Mouse (Mus musculus): ENCODE measurements around the gene Tbkbp1.
A peak's percentile ranks its signal among the peaks of the same experiment; 100 is the strongest.

Gene Tbkbp1

DNA sequence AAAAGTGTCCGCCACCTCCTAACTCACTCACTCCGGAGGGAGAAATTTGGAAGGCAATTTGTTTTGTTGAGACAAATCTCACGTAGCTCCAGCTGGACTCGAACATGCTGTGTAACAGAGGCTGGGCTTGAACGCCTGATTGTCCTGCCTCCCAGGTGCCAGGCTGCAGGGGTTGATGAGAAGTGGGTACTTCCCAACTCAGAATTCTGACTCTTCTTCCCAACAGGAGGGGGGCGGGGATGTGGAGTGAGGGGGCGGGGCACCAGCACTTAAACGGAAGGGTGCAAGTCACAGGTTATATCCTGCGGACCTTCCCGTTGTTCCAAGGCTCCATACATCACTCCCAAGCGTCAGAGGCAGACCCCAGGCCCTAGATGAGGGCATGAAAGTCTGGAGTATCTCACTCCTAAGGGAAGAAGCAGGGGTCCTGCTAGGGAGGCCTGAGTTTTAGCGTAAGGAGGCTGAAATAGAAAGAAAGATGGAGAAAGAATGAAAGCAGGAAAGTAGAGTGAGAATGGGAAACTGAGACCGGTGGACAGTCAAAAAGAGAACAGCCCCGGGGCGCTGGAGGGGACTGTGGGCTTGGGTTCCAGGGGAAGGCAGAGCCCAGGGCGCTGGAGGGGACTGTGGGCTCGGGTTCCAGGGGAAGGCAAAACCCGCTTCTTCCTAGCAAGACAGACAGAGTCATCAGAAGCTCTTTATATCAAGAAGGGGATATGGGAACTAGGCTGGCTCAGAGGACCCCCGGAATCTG lies 23.6 kb downstream of the Tbkbp1 start:
- no peak for DNase-seq (ENCODE audit: low read depth, low spot score)

DNA sequence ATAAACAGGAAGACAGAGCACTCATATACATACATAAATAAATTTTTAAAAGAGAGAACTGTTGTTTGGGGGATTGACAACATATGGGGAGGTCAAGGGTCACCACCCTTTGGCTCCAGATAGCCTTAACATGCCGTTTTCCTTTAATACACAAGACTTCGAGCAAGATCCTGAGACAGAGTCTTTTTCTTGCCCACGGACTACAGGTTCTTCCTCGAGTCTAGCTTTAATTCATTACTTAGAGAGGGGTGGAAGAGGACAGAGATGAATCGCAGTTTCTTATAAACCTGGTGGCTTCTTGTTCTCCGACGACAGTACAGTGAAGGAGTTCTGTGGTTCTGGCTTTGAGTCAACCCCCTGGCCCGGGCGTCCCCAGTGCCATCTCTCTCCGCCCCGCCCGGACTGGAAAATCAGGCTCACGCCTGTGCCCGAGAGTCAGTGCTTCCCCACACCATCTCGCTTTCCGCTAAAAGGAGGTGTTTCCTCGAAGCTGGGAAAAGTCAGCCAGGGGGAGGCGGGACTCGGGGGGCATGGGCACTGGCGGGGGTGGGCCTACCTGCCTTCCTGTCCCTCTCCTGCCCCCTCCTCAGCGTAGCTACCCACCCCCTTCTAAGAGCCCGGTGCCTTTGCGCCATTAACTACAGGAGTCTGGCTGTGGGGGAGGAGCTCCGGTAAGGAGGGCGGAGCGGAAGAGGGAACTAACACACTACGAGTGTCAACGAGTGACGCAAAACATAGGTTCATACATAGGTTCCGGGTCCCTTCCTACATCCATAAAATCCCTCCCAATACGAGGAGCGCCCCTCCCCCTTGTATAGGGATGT lies 24.4 kb downstream of the Tbkbp1 start:
- DNase-seq (ENCODE audit: low read depth, low spot score): peak; percentile 91

DNA sequence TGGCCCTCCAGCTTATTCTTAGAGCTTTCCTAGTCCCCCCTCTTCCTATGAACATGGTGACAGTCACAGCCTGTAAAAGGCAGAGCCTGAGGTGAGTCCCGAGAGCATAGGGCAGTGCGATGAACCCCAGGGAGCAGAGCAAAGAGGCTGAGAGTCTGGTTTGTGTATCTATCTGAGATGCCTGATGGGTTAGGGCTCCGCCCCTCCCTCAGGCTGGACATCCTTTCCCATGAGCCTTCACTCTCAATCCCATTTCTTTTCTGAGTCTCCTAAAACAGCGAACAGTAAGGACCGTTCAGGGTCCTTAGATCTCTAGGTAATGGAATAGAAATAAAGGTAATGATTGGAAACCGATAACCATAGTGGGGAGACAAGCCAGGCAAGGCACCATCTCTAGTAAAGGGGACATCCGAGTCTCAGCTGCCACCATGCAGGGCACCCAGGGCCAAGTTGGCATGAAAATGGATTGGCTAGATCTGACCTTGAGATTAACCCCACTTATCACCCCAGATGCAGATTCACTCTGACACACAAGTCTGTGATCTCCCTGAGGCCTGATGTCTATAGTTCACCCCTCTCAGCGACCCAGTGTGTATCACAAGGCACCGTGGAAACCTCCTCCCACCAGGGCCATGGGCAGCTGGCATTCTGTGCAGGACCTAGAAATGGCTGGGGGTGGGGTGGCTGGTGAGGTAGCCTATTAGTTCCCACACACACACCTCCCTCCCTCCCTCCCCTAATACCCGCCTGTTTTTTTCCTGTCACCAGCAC lies 26.8 kb downstream of the Tbkbp1 start:
- DNase-seq (ENCODE audit: low read depth, low spot score): no peak

DNA sequence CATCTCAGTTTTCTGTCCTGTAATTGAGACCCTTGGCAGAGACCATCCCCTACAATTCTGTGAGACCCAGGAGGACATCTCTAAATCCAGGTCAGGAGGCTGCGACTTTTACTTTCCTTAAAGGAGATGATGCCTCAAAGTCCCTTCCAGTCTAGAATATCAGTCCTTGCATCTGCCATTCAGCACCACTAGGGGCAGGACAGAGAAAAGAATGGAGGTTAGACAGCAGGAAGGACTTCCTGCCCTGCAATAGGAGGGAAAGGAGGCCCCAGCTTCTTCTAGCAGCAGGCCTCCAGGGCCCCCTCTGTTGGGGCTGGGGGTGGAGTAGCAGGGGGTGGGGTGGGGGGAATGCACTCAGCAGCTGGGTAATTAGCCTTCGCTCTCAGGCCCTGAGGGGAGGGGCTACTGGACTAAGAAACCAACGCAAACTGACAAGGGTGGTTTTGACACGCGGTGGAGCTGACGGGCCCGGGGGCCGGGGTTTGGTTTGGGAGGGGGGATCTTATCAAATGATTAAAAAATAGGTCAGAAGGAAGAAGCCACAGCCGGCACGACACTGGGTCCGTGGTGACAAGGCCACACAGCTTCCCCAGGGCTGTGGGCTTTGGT lies 27.9 kb downstream of the Tbkbp1 start:
- DNase-seq (ENCODE audit: low read depth, low spot score): peak; percentile 50

DNA sequence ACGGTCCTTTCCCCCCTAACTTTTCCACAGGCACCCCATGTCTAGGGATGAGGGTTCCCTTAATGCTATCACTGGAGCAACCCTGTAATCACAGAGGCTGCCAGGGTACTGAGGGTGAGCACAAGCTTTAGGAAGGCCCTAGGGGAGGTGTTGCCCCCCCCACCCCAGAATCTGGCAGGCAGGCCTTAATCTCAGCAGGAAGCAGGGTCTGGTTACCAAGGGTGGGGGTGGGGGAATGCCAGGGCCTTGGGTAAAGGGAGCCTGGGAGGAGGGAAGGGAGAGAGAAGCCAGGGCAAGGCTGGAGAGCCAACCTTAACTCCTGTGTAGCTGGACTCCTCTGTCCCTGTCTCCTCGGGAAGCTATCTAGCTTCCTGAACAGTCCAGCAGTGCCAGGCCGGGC lies 30.7 kb downstream of the Tbkbp1 start:
- DNase-seq (ENCODE audit: low read depth, low spot score): no peak

DNA sequence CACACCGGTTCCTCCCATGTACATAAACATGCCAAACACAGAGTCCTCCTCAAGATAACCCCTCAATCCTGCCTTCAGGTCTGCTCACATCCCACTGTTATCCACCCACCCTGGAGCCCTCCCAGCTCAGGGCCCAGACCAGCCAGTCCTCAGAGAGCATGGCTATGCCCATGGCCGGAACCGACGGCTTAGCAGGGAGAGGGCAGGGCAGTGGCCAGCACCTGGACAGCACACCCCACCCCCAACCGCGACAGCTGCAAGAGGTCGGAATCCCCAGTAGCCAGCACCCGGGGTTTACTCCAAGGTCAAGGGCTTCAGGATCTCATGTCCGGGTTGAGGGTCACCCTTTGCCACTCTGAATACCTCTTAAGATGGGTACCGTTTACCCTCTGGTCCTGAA lies 31.1 kb downstream of the Tbkbp1 start:
- DNase-seq (ENCODE audit: low read depth, low spot score): no peak

DNA sequence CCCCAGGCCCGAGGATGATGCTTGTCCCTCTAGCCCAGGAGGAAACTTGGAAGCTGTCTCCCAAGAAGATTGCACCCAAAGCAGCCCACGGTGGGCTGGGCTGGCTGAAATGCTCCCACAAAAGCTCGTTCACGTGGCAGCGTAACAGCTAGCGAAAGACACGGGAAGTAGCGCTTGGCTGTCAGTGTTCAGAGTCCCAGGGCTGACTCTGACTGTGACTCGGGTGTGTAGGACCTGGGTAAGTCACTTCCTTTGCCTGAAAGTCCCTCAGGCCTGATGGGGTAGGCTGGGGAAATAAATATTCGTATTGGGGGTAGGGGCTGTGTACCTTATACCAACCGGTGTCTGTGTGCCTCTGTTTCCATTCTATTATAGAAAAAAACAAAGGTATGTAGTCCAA lies 35.5 kb downstream of the Tbkbp1 start:
- DNase-seq (ENCODE audit: low read depth, low spot score): peak; percentile 64

DNA sequence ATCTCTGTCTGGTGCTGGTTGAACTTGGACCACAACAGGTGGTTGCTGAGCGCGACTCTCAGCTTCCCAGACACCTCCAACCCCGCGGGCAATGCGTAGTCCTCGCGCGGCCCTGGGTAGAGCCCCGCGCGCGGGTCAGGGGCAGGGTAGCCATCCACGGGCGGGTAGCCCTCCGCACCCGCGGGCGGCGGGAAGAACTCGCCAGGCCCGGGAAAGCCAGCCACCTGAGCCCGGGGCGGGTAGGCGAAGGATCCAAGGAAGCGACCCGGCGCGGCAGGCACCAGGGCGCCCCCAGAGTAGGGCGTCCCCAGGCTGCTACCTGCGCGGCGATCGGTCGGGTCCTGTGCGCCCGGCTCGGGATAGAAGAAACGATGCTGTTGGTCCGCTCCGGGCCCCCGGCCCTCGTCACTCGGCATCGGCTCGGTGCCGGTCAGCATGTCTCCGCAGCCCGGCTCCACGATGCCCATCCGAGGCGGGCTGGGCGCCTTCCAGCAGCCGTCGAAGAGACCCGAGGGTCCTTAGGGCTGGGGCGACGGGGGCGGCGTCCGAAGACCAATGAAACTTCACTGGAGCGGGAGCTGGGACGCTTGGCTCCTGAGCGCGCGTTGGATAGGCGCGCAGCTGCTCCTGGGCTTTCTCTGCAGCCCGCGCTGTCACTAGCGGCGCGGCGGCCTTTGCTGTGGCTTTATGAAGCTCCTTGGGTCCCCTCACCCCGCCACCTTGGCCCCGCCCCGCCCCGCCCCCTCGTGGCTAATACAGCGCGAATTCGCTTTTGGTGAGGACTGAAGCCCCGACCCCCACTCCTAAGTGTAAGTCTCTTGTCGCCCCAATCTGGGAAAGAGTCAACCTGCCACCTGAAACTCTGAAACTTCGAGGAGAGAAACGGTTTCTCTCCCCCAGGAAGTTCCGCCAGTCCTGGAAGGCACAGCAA lies 36.4 kb downstream of the Tbkbp1 start, which contains the start of gene Tbx21:
TSS of gene Tbx21 (minus strand) at position 661 of the 931 bp plus-strand sequence.
- peak; percentile 71 for DNase-seq (ENCODE audit: low read depth, low spot score)

DNA sequence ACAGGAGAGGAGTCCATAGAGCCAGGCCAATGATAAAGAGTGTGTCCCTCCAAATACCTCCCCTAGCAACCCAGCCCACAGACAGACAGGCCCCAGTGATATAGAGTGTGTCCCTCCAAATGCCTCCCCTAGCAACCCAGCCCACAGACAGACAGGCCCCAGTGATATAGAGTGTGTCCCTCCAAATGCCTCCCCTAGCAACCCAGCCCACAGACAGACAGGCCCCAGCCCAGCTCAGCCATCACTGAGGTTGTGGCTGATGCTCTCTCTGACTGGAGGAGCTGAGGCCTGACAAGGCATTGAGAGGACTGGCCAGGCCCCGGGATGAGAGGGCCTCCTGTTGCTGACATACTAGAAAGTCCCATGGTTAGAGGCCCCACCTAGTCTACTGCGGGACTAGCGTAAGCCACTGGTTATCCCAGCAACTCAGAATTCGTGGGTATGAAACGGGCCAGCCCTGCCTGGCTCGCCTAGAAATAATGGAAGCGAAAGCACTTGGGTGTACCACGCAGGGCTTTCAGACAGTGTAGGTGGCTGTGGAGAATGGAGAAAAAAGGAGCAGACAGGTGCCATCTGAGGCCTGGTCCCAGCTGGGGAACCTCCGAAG lies 38.7 kb downstream of the Tbkbp1 start:
- no peak for DNase-seq (ENCODE audit: low read depth, low spot score)

DNA sequence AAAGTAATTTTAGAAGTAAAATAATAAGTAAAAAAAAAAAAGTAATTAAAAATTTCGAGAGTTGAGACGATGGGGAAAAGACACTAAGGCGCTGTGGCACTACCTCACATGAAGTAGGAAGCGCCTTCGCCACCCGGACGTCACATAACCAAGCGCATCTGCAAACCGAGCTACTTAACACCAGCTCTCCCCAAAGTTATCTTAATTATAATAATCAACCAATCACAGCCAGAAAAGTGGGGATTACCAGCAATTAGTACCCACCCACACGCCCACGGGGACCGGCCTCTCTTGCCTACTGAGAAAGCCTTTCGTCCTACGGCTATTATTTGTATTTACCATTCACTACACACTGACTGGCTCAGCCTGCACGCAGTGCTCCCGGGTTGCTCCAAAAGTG lies 42.3 kb downstream of the Tbkbp1 start:
- DNase-seq (ENCODE audit: low read depth, low spot score): peak; percentile 44

DNA sequence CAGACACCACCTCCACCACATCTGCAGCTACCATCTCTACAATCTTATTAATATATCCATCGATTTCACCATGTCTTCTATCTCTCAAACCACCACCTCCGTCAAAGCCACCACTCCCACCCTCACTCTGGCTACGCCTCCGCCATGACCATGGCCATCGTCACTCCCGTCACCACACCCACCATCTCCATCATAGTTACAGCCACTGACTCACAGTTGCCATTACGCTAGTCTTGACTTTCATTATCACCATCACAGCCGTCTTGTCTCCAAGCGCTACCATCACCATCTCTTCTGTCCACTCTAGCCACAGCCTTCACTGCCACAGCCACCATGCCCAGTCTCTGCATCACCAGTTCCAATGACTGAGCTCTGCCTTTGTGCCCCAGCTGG lies 47.2 kb downstream of the Tbkbp1 start:
- peak; percentile 40 for DNase-seq (ENCODE audit: low read depth, low spot score)

DNA sequence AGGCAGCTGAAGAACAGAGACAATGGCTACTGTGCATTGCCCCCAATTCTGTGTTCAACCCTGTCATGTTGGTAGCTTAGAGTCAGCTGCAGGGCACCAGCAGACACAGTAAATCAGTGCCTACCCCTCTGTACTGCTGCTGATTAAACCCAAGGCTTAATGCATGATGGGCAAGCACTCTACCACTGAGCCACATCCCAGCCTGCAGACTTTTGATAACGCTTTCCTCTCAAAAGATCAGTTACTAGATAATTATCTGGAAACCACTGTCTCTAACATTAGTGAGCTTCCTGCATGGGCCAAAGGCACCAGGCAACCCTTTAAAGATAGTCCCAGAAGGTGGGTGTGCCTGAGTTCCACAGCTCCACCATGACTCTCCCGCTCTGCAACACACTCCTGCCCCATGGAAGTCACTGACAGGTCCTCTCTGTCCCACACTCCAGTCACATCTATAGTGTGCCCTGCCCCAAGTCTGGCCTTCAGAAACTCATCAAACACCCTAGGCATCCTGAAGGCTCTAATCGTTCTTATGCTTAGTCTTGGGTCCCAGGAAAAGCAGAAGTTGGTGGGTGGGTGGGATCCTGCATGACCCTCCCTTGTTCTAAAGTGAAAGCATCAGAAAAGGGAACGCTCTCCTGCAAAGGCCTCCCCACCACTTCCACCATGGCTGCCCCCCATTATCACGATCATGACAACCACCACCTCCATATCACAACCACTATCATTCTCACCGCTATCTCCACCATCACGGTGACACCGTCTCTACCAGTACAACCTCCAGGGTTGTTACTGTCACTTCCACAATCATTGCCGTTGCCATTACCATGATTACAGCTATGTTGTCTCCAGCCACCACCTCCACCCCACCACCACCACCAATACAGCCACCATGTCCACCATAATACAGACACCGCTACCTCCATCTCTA lies 47.9 kb downstream of the Tbkbp1 start:
- no peak for DNase-seq (ENCODE audit: low read depth, low spot score)

DNA sequence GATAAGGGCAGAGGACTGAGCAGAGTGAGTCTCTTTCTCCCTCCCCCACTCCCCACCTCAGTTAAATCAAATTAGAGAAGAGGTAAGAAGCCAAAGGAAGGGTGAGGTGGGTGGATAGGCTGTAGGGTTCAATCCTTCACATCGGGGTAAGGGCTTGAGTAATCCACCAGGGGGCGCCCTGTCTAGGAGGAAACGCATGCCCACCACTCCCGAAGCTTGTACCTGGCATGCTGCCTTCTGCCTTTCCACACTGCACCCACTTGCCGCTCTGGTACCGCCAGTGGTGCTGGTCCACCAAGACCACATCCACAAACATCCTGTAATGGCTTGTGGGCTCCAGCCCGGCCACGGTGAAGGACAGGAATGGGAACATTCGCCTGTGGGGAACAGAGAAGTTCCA lies 49.6 kb downstream of the Tbkbp1 start:
- DNase-seq (ENCODE audit: low read depth, low spot score): peak; percentile 84

DNA sequence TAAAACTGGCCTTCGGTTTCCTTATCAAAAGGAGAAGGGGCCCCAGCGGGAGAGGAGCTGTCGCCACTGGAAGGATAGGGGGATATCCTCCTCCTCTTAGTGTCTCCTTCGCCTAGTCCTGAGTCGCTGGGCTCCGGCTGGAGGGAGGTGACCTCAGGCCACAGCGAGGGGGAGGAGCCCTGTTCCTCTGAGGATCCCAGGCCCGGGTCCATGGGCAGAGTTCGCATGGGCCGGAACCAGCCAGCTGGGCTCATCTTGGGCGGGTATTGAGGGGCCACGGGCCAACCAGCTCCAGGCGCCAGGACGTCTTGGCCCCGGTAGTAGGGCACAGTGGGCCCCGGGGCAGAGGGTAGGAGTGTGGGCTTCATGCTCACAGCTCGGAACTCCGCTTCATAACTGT lies 52.5 kb downstream of the Tbkbp1 start:
- DNase-seq (ENCODE audit: low read depth, low spot score): no peak

DNA sequence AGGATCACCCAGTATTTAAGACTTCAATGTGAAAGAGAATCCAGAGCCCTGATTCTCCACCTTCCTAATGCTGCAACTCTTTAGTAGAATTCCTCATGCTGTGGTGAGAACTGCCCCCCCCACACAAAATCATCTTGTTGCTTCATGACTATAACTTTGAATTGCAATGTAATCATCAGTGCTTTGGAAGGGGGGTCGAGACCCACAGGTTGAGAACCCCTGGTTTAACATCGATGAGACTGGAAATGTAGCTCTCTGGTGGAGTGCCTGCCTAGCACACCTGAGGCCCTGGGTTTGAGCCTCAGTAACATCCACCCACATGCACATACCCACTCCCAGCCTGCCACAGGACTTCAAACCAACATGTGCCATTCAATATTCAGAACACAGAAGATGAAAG lies 56.7 kb downstream of the Tbkbp1 start:
- no peak for DNase-seq (ENCODE audit: low read depth, low spot score)

DNA sequence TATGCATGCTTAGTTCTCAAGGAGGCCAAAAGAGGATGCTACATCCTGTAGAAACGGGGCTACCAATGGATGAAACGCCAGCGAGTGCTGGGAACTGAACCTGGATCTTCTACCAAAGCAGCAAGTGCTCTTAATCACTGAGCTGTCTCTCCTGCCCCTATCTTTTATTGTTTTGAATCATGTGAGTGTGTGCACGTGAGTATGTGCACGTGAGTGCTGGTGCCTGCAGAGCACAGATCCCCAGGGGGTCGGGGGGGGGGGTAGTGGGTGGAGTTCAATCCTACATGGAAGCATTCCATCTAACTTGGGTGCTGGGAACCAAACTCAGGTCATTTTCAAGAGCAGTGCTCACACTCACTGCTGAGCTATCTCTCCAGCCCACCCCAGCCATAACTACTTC lies 64.9 kb downstream of the Tbkbp1 start:
- DNase-seq (ENCODE audit: low read depth, low spot score): no peak

All from CD4-positive, CD25-positive, alpha-beta regulatory T cell, adult 2 months (primary cell).